Mouse (Mus musculus): ENCODE results near the gene Tmem161a. TPM values are rescaled to one million over a fixed set of nuclear protein-coding genes. Genes with fewer than 3 reads are reported as not detected.
A peak's percentile ranks its signal among the peaks of the same experiment; 100 is the strongest.
"Not testable (repeated sequence)": the region's sequence is repeated elsewhere in the genome, so short reads cannot be mapped to it uniquely, and the experiment has no call there.

Tmem161a gene
- polyA plus RNA-seq, 1 experiment from 2014 or later, result 46.4 TPM

- ATAC-seq (ENCODE audit: low read depth) (no peak), DNase-seq (ENCODE audit: low spot score) (peak; percentile 64)
- Histone ChIP-seq H3K4me3 (ENCODE audit: low read depth, low read length) (peak overlapping the region; percentile 4; the same call in 1 of the 2 replicates), H3K36me3 (ENCODE audit: control insufficient read depth, insufficient read depth, low read length) (no peaks in the 10 kb centered on the region), H3K4me1 (ENCODE audit: control insufficient read depth, insufficient read depth, low read length) (peaks cover 13% of the 10 kb centered on the region; the same call in 1 of the 2 replicates), H3K9ac (ENCODE audit: low read depth, low read length) (peak overlapping the region; percentile 45), H3K9me3 (ENCODE audit: control insufficient read depth, low read length) (no peaks in the 10 kb centered on the region), H3K27ac (replicated peaks; ENCODE audit: low read depth, low read length) (peak overlapping the region; percentile 36), H3K27me3 (replicated peaks; ENCODE audit: control insufficient read depth, insufficient read depth, low read length) (peaks cover 6% of the 10 kb centered on the region; the same call in 1 of the 2 replicates), H3K4me2 (ENCODE audit: low read depth, low read length) (peak overlapping the region; percentile 95)
- 6% methylated on average over 8 of the region's 8 CpGs for WGBS
Measured at GRCm38 (mm10) chr8:70210538-70210937, 38.4 kb downstream of the Tmem161a start.

GRCm38 (mm10) chr8:70211275-70211674, 39.1 kb downstream of the Tmem161a start:
- peak overlapping the region; percentile 73 for H3K9ac ChIP-seq (ENCODE audit: low read depth, low read length)
- ATAC-seq (ENCODE audit: low read depth) (no peak), DNase-seq (ENCODE audit: low spot score) (no peak)
- H3K4me1 ChIP-seq (ENCODE audit: control insufficient read depth, insufficient read depth, low read length), result peaks cover 13% of the 10 kb centered on the region; the same call in 1 of the 2 replicates
- H3K4me3 ChIP-seq (ENCODE audit: low read depth, low read length), result peak overlapping the region; percentile 78
- WGBS, result 56% methylated on average over 1 of the region's 1 CpGs
- peaks cover 6% of the 10 kb centered on the region; the same call in 1 of the 2 replicates for H3K27me3 ChIP-seq (replicated peaks; ENCODE audit: control insufficient read depth, insufficient read depth, low read length)
- no peak overlapping the region for H3K27ac ChIP-seq (replicated peaks; ENCODE audit: low read depth, low read length)
- peak overlapping the region; percentile 95 for H3K4me2 ChIP-seq (ENCODE audit: low read depth, low read length)
- H3K9me3 ChIP-seq (ENCODE audit: control insufficient read depth, low read length), result no peaks in the 10 kb centered on the region
- H3K36me3 ChIP-seq (ENCODE audit: control insufficient read depth, insufficient read depth, low read length), result no peaks in the 10 kb centered on the region

- H3K4me2 ChIP-seq (ENCODE audit: low read depth, low read length), result peak overlapping the region; percentile 95
- H3K9ac ChIP-seq (ENCODE audit: low read depth, low read length), result peak overlapping the region; percentile 73
- ATAC-seq (ENCODE audit: low read depth) (no peak), DNase-seq (ENCODE audit: low spot score) (no peak)
- peaks cover 13% of the 10 kb centered on the region; the same call in 1 of the 2 replicates for H3K4me1 ChIP-seq (ENCODE audit: control insufficient read depth, insufficient read depth, low read length)
- H3K4me3 ChIP-seq (ENCODE audit: low read depth, low read length), result peak overlapping the region; percentile 78
- no peak overlapping the region for H3K27ac ChIP-seq (replicated peaks; ENCODE audit: low read depth, low read length)
- H3K27me3 ChIP-seq (replicated peaks; ENCODE audit: control insufficient read depth, insufficient read depth, low read length), result peaks cover 6% of the 10 kb centered on the region; the same call in 1 of the 2 replicates
- no peaks in the 10 kb centered on the region for H3K9me3 ChIP-seq (ENCODE audit: control insufficient read depth, low read length)
- H3K36me3 ChIP-seq (ENCODE audit: control insufficient read depth, insufficient read depth, low read length), result no peaks in the 10 kb centered on the region
- 3% methylated on average over 26 of the region's 31 CpGs for WGBS
Measured at GRCm38 (mm10) chr8:70211726-70212111, 39.6 kb downstream of the Tmem161a start.

- H3K27me3 ChIP-seq (replicated peaks; ENCODE audit: control insufficient read depth, insufficient read depth, low read length), result peaks cover 6% of the 10 kb centered on the region; the same call in 1 of the 2 replicates
- DNase-seq (ENCODE audit: low spot score), result peak; percentile 100
- no peaks in the 10 kb centered on the region for H3K36me3 ChIP-seq (ENCODE audit: control insufficient read depth, insufficient read depth, low read length)
- H3K27ac ChIP-seq (replicated peaks; ENCODE audit: low read depth, low read length), result no peak within 1 kb of the TSS; the same call in 1 of the 2 replicates
- peak; percentile 98 for ATAC-seq (ENCODE audit: low read depth)
- WGBS, result under 1% methylated on average over 35 of the region's 66 CpGs
- H3K4me1 ChIP-seq (ENCODE audit: control insufficient read depth, insufficient read depth, low read length), result peaks cover 13% of the 10 kb centered on the region; the same call in 1 of the 2 replicates
- peak within 1 kb of the TSS; percentile 73 for H3K9ac ChIP-seq (ENCODE audit: low read depth, low read length)
- H3K4me2 ChIP-seq (ENCODE audit: low read depth, low read length), result peak within 1 kb of the TSS; percentile 95
- H3K4me3 ChIP-seq (ENCODE audit: low read depth, low read length), result peak within 1 kb of the TSS; percentile 78
- no peaks in the 10 kb centered on the region for H3K9me3 ChIP-seq (ENCODE audit: control insufficient read depth, low read length)
Measured at GRCm38 (mm10) chr8:70212112-70213055, 40.2 kb downstream of the Tmem161a start, which contains the start of gene Slc25a42. Gene Slc25a42 (minus strand): TSS chr8:70212305.

GRCm38 (mm10) chr8:70214411-70214810, 42.3 kb downstream of the Tmem161a start:
- no peak overlapping the region for H3K27ac ChIP-seq (replicated peaks; ENCODE audit: low read depth, low read length)
- H3K4me1 ChIP-seq (ENCODE audit: control insufficient read depth, insufficient read depth, low read length), result peaks cover 13% of the 10 kb centered on the region; the same call in 1 of the 2 replicates
- no peak overlapping the region for H3K4me3 ChIP-seq (ENCODE audit: low read depth, low read length)
- no peaks in the 10 kb centered on the region for H3K36me3 ChIP-seq (ENCODE audit: control insufficient read depth, insufficient read depth, low read length)
- H3K27me3 ChIP-seq (replicated peaks; ENCODE audit: control insufficient read depth, insufficient read depth, low read length), result peaks cover 6% of the 10 kb centered on the region; the same call in 1 of the 2 replicates
- H3K9me3 ChIP-seq (ENCODE audit: control insufficient read depth, low read length), result no peaks in the 10 kb centered on the region
- H3K9ac ChIP-seq (ENCODE audit: low read depth, low read length), result no peak overlapping the region
- DNase-seq (ENCODE audit: low spot score) (no peak), ATAC-seq (ENCODE audit: low read depth) (no peak)
- H3K4me2 ChIP-seq (ENCODE audit: low read depth, low read length), result no peak overlapping the region
- WGBS, result 54% methylated on average over 3 of the region's 3 CpGs

GRCm38 (mm10) chr8:70215092-70215491, 42.9 kb downstream of the Tmem161a start:
- DNase-seq (ENCODE audit: low spot score) (no peak), ATAC-seq (ENCODE audit: low read depth) (no peak)
- WGBS, result 73% methylated on average over 5 of the region's 5 CpGs
- H3K4me2 ChIP-seq (ENCODE audit: low read depth, low read length), result no peak overlapping the region
- H3K27ac ChIP-seq (replicated peaks; ENCODE audit: low read depth, low read length), result no peak overlapping the region
- H3K9me3 ChIP-seq (ENCODE audit: control insufficient read depth, low read length), result no peaks in the 10 kb centered on the region
- peaks cover 13% of the 10 kb centered on the region; the same call in 1 of the 2 replicates for H3K4me1 ChIP-seq (ENCODE audit: control insufficient read depth, insufficient read depth, low read length)
- no peak overlapping the region for H3K9ac ChIP-seq (ENCODE audit: low read depth, low read length)
- no peak overlapping the region for H3K4me3 ChIP-seq (ENCODE audit: low read depth, low read length)
- no peaks in the 10 kb centered on the region for H3K36me3 ChIP-seq (ENCODE audit: control insufficient read depth, insufficient read depth, low read length)
- H3K27me3 ChIP-seq (replicated peaks; ENCODE audit: control insufficient read depth, insufficient read depth, low read length), result peaks cover 6% of the 10 kb centered on the region; the same call in 1 of the 2 replicates

- H3K27ac ChIP-seq (replicated peaks; ENCODE audit: low read depth, low read length); H3K9ac ChIP-seq (ENCODE audit: low read depth, low read length); H3K9me3 ChIP-seq (ENCODE audit: control insufficient read depth, low read length); H3K27me3 ChIP-seq (replicated peaks; ENCODE audit: control insufficient read depth, insufficient read depth, low read length); H3K4me3 ChIP-seq (ENCODE audit: low read depth, low read length); DNase-seq (ENCODE audit: low spot score); H3K4me1 ChIP-seq (ENCODE audit: control insufficient read depth, insufficient read depth, low read length); H3K36me3 ChIP-seq (ENCODE audit: control insufficient read depth, insufficient read depth, low read length); H3K4me2 ChIP-seq (ENCODE audit: low read depth, low read length); ATAC-seq (ENCODE audit: low read depth): not testable (repeated sequence)
- WGBS, result 71% methylated on average over 3 of the region's 3 CpGs
Measured at GRCm38 (mm10) chr8:70216161-70216560, 44.0 kb downstream of the Tmem161a start.

GRCm38 (mm10) chr8:70216566-70216965, 44.4 kb downstream of the Tmem161a start:
- H3K27ac ChIP-seq (replicated peaks; ENCODE audit: low read depth, low read length), result no peak overlapping the region
- no peak overlapping the region for H3K9ac ChIP-seq (ENCODE audit: low read depth, low read length)
- WGBS, result no CpG with 5 or more reads among the region's 1 CpGs
- no peak for DNase-seq (ENCODE audit: low spot score)
- no peak overlapping the region for H3K4me2 ChIP-seq (ENCODE audit: low read depth, low read length)
- no peaks in the 10 kb centered on the region for H3K4me1 ChIP-seq (ENCODE audit: control insufficient read depth, insufficient read depth, low read length)
- no peak overlapping the region for H3K4me3 ChIP-seq (ENCODE audit: low read depth, low read length)
- ATAC-seq (ENCODE audit: low read depth), result no peak
- H3K36me3 ChIP-seq (ENCODE audit: control insufficient read depth, insufficient read depth, low read length), result peaks cover 3% of the 10 kb centered on the region; the same call in 1 of the 2 replicates
- no peaks in the 10 kb centered on the region for H3K9me3 ChIP-seq (ENCODE audit: control insufficient read depth, low read length)
- H3K27me3 ChIP-seq (replicated peaks; ENCODE audit: control insufficient read depth, insufficient read depth, low read length), result no peaks in the 10 kb centered on the region
